Mouse (Mus musculus): ENCODE results near the gene AC129217.1. TPM values are rescaled to one million over a fixed set of nuclear protein-coding genes. Genes with fewer than 3 reads are reported as not detected.

AC129217.1 gene
- polyA plus RNA-seq, 1 experiment from 2014 or later = not detected

- peak overlapping the region; percentile 85 for H3K4me2 ChIP-seq (ENCODE audit: low read length)
- ATAC-seq (replicated peaks; ENCODE audit: low FRiP score, low TSS enrichment, low read depth) = no peak
Measured at GRCm38 (mm10) chr19:8886916-8887584, 57.5 kb downstream of the AC129217.1 start.

GRCm38 (mm10) chr19:8887585-8888463, 58.3 kb downstream of the AC129217.1 start:
- Histone ChIP-seq H3K4me3 (ENCODE audit: low read depth, low read length) (peak overlapping the region; percentile 79), H3K36me3 (ENCODE audit: control insufficient read depth, insufficient read depth, low read length) (peaks cover 15% of the 10 kb centered on the region), H3K4me1 (replicated peaks; ENCODE audit: control insufficient read depth, insufficient read depth, low read length) (peaks cover 13% of the 10 kb centered on the region), H3K27ac (ENCODE audit: low read depth) (peak overlapping the region; percentile 88), H3K9ac (ENCODE audit: low read length) (peak overlapping the region; percentile 97), H3K27me3 (replicated peaks; ENCODE audit: control insufficient read depth, insufficient read depth, low read length) (no peaks in the 10 kb centered on the region), H3K4me2 (ENCODE audit: low read length) (peak overlapping the region; percentile 85), H3K9me3 (ENCODE audit: control insufficient read depth, low read length) (no peaks in the 10 kb centered on the region)
- no peak for ATAC-seq (replicated peaks; ENCODE audit: low FRiP score, low TSS enrichment, low read depth)
- 18% methylated on average over 19 of the region's 19 CpGs for WGBS
- peak; percentile 55 for DNase-seq (ENCODE audit: low spot score)

More at GRCm38 (mm10) chr19:8886916-8887584, 57.5 kb downstream of the AC129217.1 start:
- H3K9me3 ChIP-seq (ENCODE audit: control insufficient read depth, low read length) = no peaks in the 10 kb centered on the region
- WGBS = 43% methylated on average over 1 of the region's 1 CpGs
- H3K36me3 ChIP-seq (ENCODE audit: control insufficient read depth, insufficient read depth, low read length) = peaks cover 15% of the 10 kb centered on the region
- peak overlapping the region; percentile 79; the same call in 1 of the 2 replicates for H3K4me3 ChIP-seq (ENCODE audit: low read depth, low read length)
- H3K4me1 ChIP-seq (replicated peaks; ENCODE audit: control insufficient read depth, insufficient read depth, low read length) = peaks cover 13% of the 10 kb centered on the region
- no peaks in the 10 kb centered on the region for H3K27me3 ChIP-seq (replicated peaks; ENCODE audit: control insufficient read depth, insufficient read depth, low read length)
- peak overlapping the region; percentile 97 for H3K9ac ChIP-seq (ENCODE audit: low read length)
- DNase-seq (ENCODE audit: low spot score) = no peak
- peak overlapping the region; percentile 88 for H3K27ac ChIP-seq (ENCODE audit: low read depth)

DNA sequence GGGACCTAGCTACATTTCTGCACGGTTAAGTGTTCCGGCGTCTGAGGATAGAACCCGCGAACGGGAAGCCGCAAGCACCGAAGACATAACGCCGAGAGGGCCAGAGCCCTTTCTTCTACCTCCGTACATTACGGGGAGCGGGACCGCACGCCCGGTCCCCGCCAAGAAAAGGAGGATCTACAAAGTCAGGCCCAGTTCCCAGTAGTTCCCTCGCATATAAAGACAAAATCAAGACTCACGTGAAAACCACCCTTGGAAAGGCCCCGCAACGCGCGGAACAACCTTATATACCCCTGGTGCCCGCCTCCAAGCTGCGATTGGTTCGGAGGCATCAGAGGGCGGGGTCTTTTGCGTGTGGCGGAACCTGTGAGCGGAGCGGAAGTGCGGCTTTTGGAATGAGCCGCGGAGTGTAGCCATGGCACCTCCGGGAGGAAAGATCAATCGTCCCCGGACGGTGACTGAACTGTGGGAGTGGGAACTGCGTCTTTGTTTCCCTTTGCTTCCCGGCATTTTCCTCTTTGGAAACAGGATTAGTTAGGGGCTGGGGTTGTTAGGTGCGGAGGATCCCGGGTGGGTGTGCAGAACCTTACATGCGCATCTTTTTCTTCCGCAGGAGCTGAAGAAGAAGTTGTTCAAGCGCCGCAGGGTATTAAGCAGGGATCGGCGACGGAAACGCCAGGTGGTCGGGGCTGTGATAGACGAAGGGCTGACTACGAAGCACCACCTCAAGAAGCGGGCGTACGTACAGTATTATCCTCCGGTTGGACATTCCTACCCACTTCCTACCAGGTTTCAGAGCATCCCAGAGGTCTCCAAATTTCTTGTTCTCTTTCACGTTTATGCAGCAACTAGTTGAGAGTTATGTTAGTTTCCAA, 59.2 kb downstream of the AC129217.1 start, which contains the start of the genes 1810009A15Rik and Gm49416:
Gene 1810009A15Rik, plus strand, starts transcription at position 343 of the 875 bp plus-strand sequence.
Gene Gm49416, plus strand, starts transcription at position 416 of the 875 bp plus-strand sequence.
- peak; percentile 93 for ATAC-seq (replicated peaks; ENCODE audit: low FRiP score, low TSS enrichment, low read depth)
- Histone ChIP-seq H3K36me3 (ENCODE audit: control insufficient read depth, insufficient read depth, low read length) (peaks cover 15% of the 10 kb centered on the region), H3K4me3 (ENCODE audit: low read depth, low read length) (peak within 1 kb of the TSS; percentile 79), H3K9ac (ENCODE audit: low read length) (peak within 1 kb of the TSS; percentile 97), H3K9me3 (ENCODE audit: control insufficient read depth, low read length) (no peaks in the 10 kb centered on the region), H3K27me3 (replicated peaks; ENCODE audit: control insufficient read depth, insufficient read depth, low read length) (no peaks in the 10 kb centered on the region), H3K27ac (ENCODE audit: low read depth) (peak within 1 kb of the TSS; percentile 88), H3K4me1 (replicated peaks; ENCODE audit: control insufficient read depth, insufficient read depth, low read length) (peaks cover 13% of the 10 kb centered on the region), H3K4me2 (ENCODE audit: low read length) (peak within 1 kb of the TSS; percentile 85)
- DNase-seq (ENCODE audit: low spot score) = peak; percentile 97
- WGBS = under 1% methylated on average over 58 of the region's 58 CpGs

Small RNA genes within 50 kb of the gene (microRNA-seq; reads per million reads assigned to microRNA genes)
- 0.51 reads per million for gene Mir5136

Other genes with a start within 250 kb of the AC129217.1 start
- 0.05 TPM in 2 replicates for gene Slc22a8, start 238.5 kb upstream of the AC129217.1 start, polyA plus RNA-seq (2014; fragmentation: Nextera tagmentation; extraction: Ambion mirVana)
- not detected in 2 replicates for gene Slc22a6, start 211.7 kb upstream of the AC129217.1 start, polyA plus RNA-seq (2014; fragmentation: Nextera tagmentation; extraction: Ambion mirVana)
- 0.26 and 0.44 TPM in 2 replicates for gene Chrm1, start 166.0 kb upstream of the AC129217.1 start, polyA plus RNA-seq (2014; fragmentation: Nextera tagmentation; extraction: Ambion mirVana)
- gene Slc3a2, start 106.4 kb upstream of the AC129217.1 start, polyA plus RNA-seq (2014; fragmentation: Nextera tagmentation; extraction: Ambion mirVana) = 121 and 126 TPM in 2 replicates
- 96.3 and 97.8 TPM in 2 replicates for gene Wdr74, start 93.9 kb upstream of the AC129217.1 start, polyA plus RNA-seq (2014; fragmentation: Nextera tagmentation; extraction: Ambion mirVana)
- 0.90 and 1.3 TPM in 2 replicates for gene 1700092M07Rik, start 89.1 kb upstream of the AC129217.1 start, polyA plus RNA-seq (2014; fragmentation: Nextera tagmentation; extraction: Ambion mirVana)
- gene Stx5a, start 88.4 kb upstream of the AC129217.1 start, polyA plus RNA-seq (2014; fragmentation: Nextera tagmentation; extraction: Ambion mirVana) = 114 and 132 TPM in 2 replicates
- gene Nxf1, start 72.7 kb upstream of the AC129217.1 start, polyA plus RNA-seq (2014; fragmentation: Nextera tagmentation; extraction: Ambion mirVana) = 168 and 172 TPM in 2 replicates
- gene Tmem223, start 58.8 kb upstream of the AC129217.1 start, polyA plus RNA-seq (2014; fragmentation: Nextera tagmentation; extraction: Ambion mirVana) = 170 and 196 TPM in 2 replicates
- 92.6 and 96.6 TPM in 2 replicates for gene Tmem179b, start 55.3 kb upstream of the AC129217.1 start, polyA plus RNA-seq (2014; fragmentation: Nextera tagmentation; extraction: Ambion mirVana)
- gene Taf6l, start 43.4 kb upstream of the AC129217.1 start, polyA plus RNA-seq (2014; fragmentation: Nextera tagmentation; extraction: Ambion mirVana) = 17.2 and 18.9 TPM in 2 replicates
- gene Polr2g, start 31.2 kb upstream of the AC129217.1 start, polyA plus RNA-seq (2014; fragmentation: Nextera tagmentation; extraction: Ambion mirVana) = 148 and 151 TPM in 2 replicates
- 4.2 and 4.3 TPM in 2 replicates for gene Zbtb3, start 27.2 kb upstream of the AC129217.1 start, polyA plus RNA-seq (2014; fragmentation: Nextera tagmentation; extraction: Ambion mirVana)
- gene Ttc9c, start 10.4 kb upstream of the AC129217.1 start, polyA plus RNA-seq (2014; fragmentation: Nextera tagmentation; extraction: Ambion mirVana) = 38.5 and 48.4 TPM in 2 replicates
- gene Hnrnpul2, start 9.8 kb upstream of the AC129217.1 start, polyA plus RNA-seq (2014; fragmentation: Nextera tagmentation; extraction: Ambion mirVana) = 6.5 and 7.7 TPM in 2 replicates
- gene Bscl2, start 7.7 kb downstream of the AC129217.1 start, polyA plus RNA-seq (2014; fragmentation: Nextera tagmentation; extraction: Ambion mirVana) = 39.6 and 40.9 TPM in 2 replicates
- 23.7 and 25.2 TPM in 2 replicates for gene Gng3, start 9.4 kb downstream of the AC129217.1 start, polyA plus RNA-seq (2014; fragmentation: Nextera tagmentation; extraction: Ambion mirVana)
- gene Lrrn4cl, start 21.0 kb downstream of the AC129217.1 start, polyA plus RNA-seq (2014; fragmentation: Nextera tagmentation; extraction: Ambion mirVana) = 1.4 TPM in 2 replicates
- gene Ubxn1, start 41.7 kb downstream of the AC129217.1 start, polyA plus RNA-seq (2014; fragmentation: Nextera tagmentation; extraction: Ambion mirVana) = 162 and 166 TPM in 2 replicates
- gene Uqcc3, start 51.1 kb downstream of the AC129217.1 start, polyA plus RNA-seq (2014; fragmentation: Nextera tagmentation; extraction: Ambion mirVana) = 57.1 and 63.9 TPM in 2 replicates
- gene Lbhd1, start 54.0 kb downstream of the AC129217.1 start, polyA plus RNA-seq (2014; fragmentation: Nextera tagmentation; extraction: Ambion mirVana) = 78.6 and 79.2 TPM in 2 replicates
- gene Gm49403, start 54.2 kb downstream of the AC129217.1 start, polyA plus RNA-seq (2014; fragmentation: Nextera tagmentation; extraction: Ambion mirVana) = not detected in 2 replicates
- 92.8 and 95.9 TPM in 2 replicates for gene 1810009A15Rik, start 59.1 kb downstream of the AC129217.1 start, polyA plus RNA-seq (2014; fragmentation: Nextera tagmentation; extraction: Ambion mirVana)
- gene Gm49416, start 59.2 kb downstream of the AC129217.1 start, polyA plus RNA-seq (2014; fragmentation: Nextera tagmentation; extraction: Ambion mirVana) = not detected in 2 replicates
- gene Ints5, start 63.2 kb downstream of the AC129217.1 start, polyA plus RNA-seq (2014; fragmentation: Nextera tagmentation; extraction: Ambion mirVana) = 37.5 and 44.5 TPM in 2 replicates
- 89.8 and 96.4 TPM in 2 replicates for gene Ganab, start 68.3 kb downstream of the AC129217.1 start, polyA plus RNA-seq (2014; fragmentation: Nextera tagmentation; extraction: Ambion mirVana)
- gene B3gat3, start 90.6 kb downstream of the AC129217.1 start, polyA plus RNA-seq (2014; fragmentation: Nextera tagmentation; extraction: Ambion mirVana) = 35.7 and 36.9 TPM in 2 replicates
- gene Rom1, start 99.6 kb downstream of the AC129217.1 start, polyA plus RNA-seq (2014; fragmentation: Nextera tagmentation; extraction: Ambion mirVana) = 1.1 and 1.8 TPM in 2 replicates
- 16.8 and 18.4 TPM in 2 replicates for gene Eml3, start 99.8 kb downstream of the AC129217.1 start, polyA plus RNA-seq (2014; fragmentation: Nextera tagmentation; extraction: Ambion mirVana)
- 40.3 and 40.7 TPM in 2 replicates for gene Mta2, start 112.1 kb downstream of the AC129217.1 start, polyA plus RNA-seq (2014; fragmentation: Nextera tagmentation; extraction: Ambion mirVana)
- 33.3 and 33.5 TPM in 2 replicates for gene Tut1, start 124.1 kb downstream of the AC129217.1 start, polyA plus RNA-seq (2014; fragmentation: Nextera tagmentation; extraction: Ambion mirVana)
- 501 and 531 TPM in 2 replicates for gene Eef1g, start 137.3 kb downstream of the AC129217.1 start, polyA plus RNA-seq (2014; fragmentation: Nextera tagmentation; extraction: Ambion mirVana)
- gene Ahnak, start 159.5 kb downstream of the AC129217.1 start, polyA plus RNA-seq (2014; fragmentation: Nextera tagmentation; extraction: Ambion mirVana) = 21.6 and 22.2 TPM in 2 replicates

Data from intestine, embryonic 14.5 days (tissue).